Mouse (Mus musculus) forebrain, embryonic 16.5 days (tissue): ENCODE measurements around the gene Arsa. TPM values are rescaled to one million over a fixed set of nuclear protein-coding genes. Genes with fewer than 3 reads are reported as not detected.

Experiments used
- ATAC-seq: fragments of 200-750 bp; cut with Nextera tagmentation; 2 replicates; pipeline ENCODE4 v1.8.0; 2017; ENCODE audit warnings: mild to moderate bottlenecking, moderate library complexity
- H3K27ac ChIP-seq: fragments of 300-500 bp; sonication (generic); 2 replicates; pipeline ENCODE4 v1.5.1; 2014; ENCODE audit warnings: low read length, control low read depth
- H3K27me3 ChIP-seq: fragments of 300-500 bp; sonication (generic); replicated peaks from 2 replicates; pipeline ENCODE4 v1.6.1; 2014; ENCODE audit warnings: low read length; ENCODE audit not compliant: control insufficient read depth, insufficient read depth
- H3K36me3 ChIP-seq: fragments of 300-500 bp; sonication (generic); 2 replicates; pipeline ENCODE4 v1.6.1; 2014; ENCODE audit not compliant: control insufficient read depth, insufficient read depth
- H3K4me1 ChIP-seq: fragments of 300-500 bp; sonication (generic); replicated peaks from 2 replicates; pipeline ENCODE4 v1.6.1; 2014; ENCODE audit warnings: low read length; ENCODE audit not compliant: control insufficient read depth, insufficient read depth
- H3K4me2 ChIP-seq: fragments of 300-500 bp; sonication (generic); 2 replicates; pipeline ENCODE4 v1.6.1; 2014; ENCODE audit warnings: mild to moderate bottlenecking, low read length, control low read depth
- H3K4me3 ChIP-seq: fragments of 300-500 bp; sonication (generic); replicated peaks from 2 replicates; pipeline ENCODE4 v1.5.1; 2014; ENCODE audit warnings: mild to moderate bottlenecking, low read length, control low read depth
- H3K9ac ChIP-seq: fragments of 300-500 bp; sonication (generic); replicated peaks from 2 replicates; pipeline ENCODE4 v1.6.1; 2014; ENCODE audit warnings: low read depth, low read length, control low read depth
- H3K9me3 ChIP-seq: fragments of 300-500 bp; sonication (generic); 2 replicates; pipeline ENCODE4 v1.6.1; 2016; ENCODE audit warnings: low read length; ENCODE audit not compliant: control insufficient read depth
- WGBS: fragments of 180-500 bp; shearing (Covaris S2); extraction: QIAGEN DNeasy Blood & Tissue Kit; methylation state at CpG from one replicate; pipeline ENCODE4 v1.1.7; 2014; 5-methylcytosine and 5-hydroxymethylcytosine counted together
- polyA plus RNA-seq: library from polyadenylated mRNA; unstranded; fragments of >200 nt; fragmentation: Nextera tagmentation; extraction: Ambion mirVana; gene quantifications from 2 replicates; pipeline ENCODE4 v1.2.1, GENCODE M21; 2015

The Arsa gene
- 23.9 and 27.9 TPM in 2 replicates for polyA plus RNA-seq

- H3K36me3 ChIP-seq: no peaks in the 10 kb centered on the region
- peak within 1 kb of the TSS; percentile 80 for H3K4me2 ChIP-seq
- peak within 1 kb of the TSS; percentile 56 for H3K4me3 ChIP-seq
- no peaks in the 10 kb centered on the region for H3K9me3 ChIP-seq
- 30% methylated on average over 9 of the region's 9 CpGs for WGBS
- H3K27ac ChIP-seq: peak within 1 kb of the TSS; percentile 65
- H3K4me1 ChIP-seq: peaks cover 15% of the 10 kb centered on the region
- no peak for ATAC-seq
- peak within 1 kb of the TSS; percentile 66 for H3K9ac ChIP-seq
- H3K27me3 ChIP-seq: no peaks in the 10 kb centered on the region
Measured at GRCm38 (mm10) chr15:89477091-89477491, at the start of gene Arsa. TSS of gene Arsa (minus strand) at chr15:89477425.

- Histone ChIP-seq H3K27ac (no peak overlapping the region), H3K9ac (no peak overlapping the region), H3K4me1 (peaks cover 7% of the 10 kb centered on the region), H3K4me2 (no peak overlapping the region), H3K9me3 (no peaks in the 10 kb centered on the region), H3K36me3 (no peaks in the 10 kb centered on the region), H3K27me3 (peaks cover 3% of the 10 kb centered on the region; the same call in 1 of the 2 replicates), H3K4me3 (no peak overlapping the region)
- no peak for ATAC-seq
- 89% methylated on average over 19 of the region's 19 CpGs for WGBS
Measured at GRCm38 (mm10) chr15:89526776-89527325, 49.6 kb upstream of the Arsa start.

- H3K4me1 ChIP-seq: peaks cover 6% of the 10 kb centered on the region
- no peaks in the 10 kb centered on the region for H3K36me3 ChIP-seq
- H3K27ac ChIP-seq: no peak overlapping the region
- no peaks in the 10 kb centered on the region for H3K9me3 ChIP-seq
- 87% methylated on average over 7 of the region's 7 CpGs for WGBS
- H3K9ac ChIP-seq: no peak overlapping the region
- no peak for ATAC-seq
- no peak overlapping the region for H3K4me2 ChIP-seq
- peaks cover 3% of the 10 kb centered on the region; the same call in 1 of the 2 replicates for H3K27me3 ChIP-seq
- no peak overlapping the region for H3K4me3 ChIP-seq
Measured at GRCm38 (mm10) chr15:89525896-89526295, 48.7 kb upstream of the Arsa start.

GRCm38 (mm10) chr15:89525464-89525863, 48.2 kb upstream of the Arsa start:
- H3K36me3 ChIP-seq: no peaks in the 10 kb centered on the region
- no peaks in the 10 kb centered on the region for H3K9me3 ChIP-seq
- H3K4me1 ChIP-seq: peaks cover 6% of the 10 kb centered on the region
- no peak overlapping the region for H3K9ac ChIP-seq
- no peak overlapping the region for H3K27ac ChIP-seq
- no peak overlapping the region for H3K4me2 ChIP-seq
- H3K4me3 ChIP-seq: no peak overlapping the region
- no peak for ATAC-seq
- 94% methylated on average over 8 of the region's 8 CpGs for WGBS
- peaks cover 3% of the 10 kb centered on the region; the same call in 1 of the 2 replicates for H3K27me3 ChIP-seq

GRCm38 (mm10) chr15:89524611-89525415, 47.6 kb upstream of the Arsa start:
- peak overlapping the region; percentile 59 for H3K4me3 ChIP-seq
- H3K9me3 ChIP-seq: no peaks in the 10 kb centered on the region
- H3K4me2 ChIP-seq: peak overlapping the region; percentile 90
- no peak overlapping the region for H3K27ac ChIP-seq
- no peak overlapping the region for H3K9ac ChIP-seq
- 72% methylated on average over 8 of the region's 8 CpGs for WGBS
- H3K27me3 ChIP-seq: peaks cover 3% of the 10 kb centered on the region; the same call in 1 of the 2 replicates
- peaks cover 6% of the 10 kb centered on the region for H3K4me1 ChIP-seq
- H3K36me3 ChIP-seq: no peaks in the 10 kb centered on the region
- 0 out of 2 replicates have a peak, but pooled peaks have one; percentile 6 for ATAC-seq

GRCm38 (mm10) chr15:89524001-89524571, 46.9 kb upstream of the Arsa start:
- Histone ChIP-seq H3K27me3 (peaks cover 3% of the 10 kb centered on the region; the same call in 1 of the 2 replicates), H3K4me3 (peak overlapping the region; percentile 59), H3K4me2 (peak overlapping the region; percentile 90), H3K36me3 (no peaks in the 10 kb centered on the region), H3K9me3 (no peaks in the 10 kb centered on the region), H3K9ac (peak overlapping the region; percentile 63), H3K4me1 (peaks cover 6% of the 10 kb centered on the region), H3K27ac (no peak overlapping the region)
- 0 out of 2 replicates have a peak, but pooled peaks have one; percentile 6 for ATAC-seq
- WGBS: 4% methylated on average over 44 of the region's 52 CpGs

- peak; percentile 56 for ATAC-seq
- Histone ChIP-seq H3K9ac (peak overlapping the region; percentile 63), H3K27me3 (peaks cover 3% of the 10 kb centered on the region; the same call in 1 of the 2 replicates), H3K4me1 (peaks cover 6% of the 10 kb centered on the region), H3K4me2 (peak overlapping the region; percentile 72), H3K4me3 (peak overlapping the region; percentile 59), H3K9me3 (no peaks in the 10 kb centered on the region), H3K27ac (no peak overlapping the region), H3K36me3 (no peaks in the 10 kb centered on the region)
- 4% methylated on average over 28 of the region's 47 CpGs for WGBS
Measured at GRCm38 (mm10) chr15:89523283-89523832, 46.1 kb upstream of the Arsa start.

- Histone ChIP-seq H3K4me1 (peaks cover 6% of the 10 kb centered on the region), H3K36me3 (no peaks in the 10 kb centered on the region), H3K27me3 (peaks cover 3% of the 10 kb centered on the region; the same call in 1 of the 2 replicates), H3K4me3 (no peak overlapping the region), H3K9ac (no peak overlapping the region), H3K27ac (no peak overlapping the region), H3K4me2 (no peak overlapping the region), H3K9me3 (no peaks in the 10 kb centered on the region)
- ATAC-seq: no peak
- 84% methylated on average over 10 of the region's 10 CpGs for WGBS
Measured at GRCm38 (mm10) chr15:89522566-89523282, 45.5 kb upstream of the Arsa start.
